Mouse (Mus musculus) stomach, postnatal 0 days (tissue): ENCODE data around the gene Tctex1d1. TPM values are rescaled to one million over a fixed set of nuclear protein-coding genes. Genes with fewer than 3 reads are reported as not detected.
A peak's percentile ranks its signal among the peaks of the same experiment; 100 is the strongest.

Source experiments
- ATAC-seq: fragments of 200-750 bp; cut with Nextera tagmentation; 2 replicates; pipeline ENCODE4 v1.8.0; 2017; ENCODE audit not compliant: low FRiP score, low TSS enrichment
- DNase-seq: peaks from one replicate; pipeline ENCODE4 v3.0.0-alpha.2; 2016; ENCODE audit warnings: low spot score
- H3K27ac ChIP-seq: fragments of 300-500 bp; sonication (generic); replicated peaks from 2 replicates; pipeline ENCODE4 v1.5.1; 2014; ENCODE audit warnings: mild to moderate bottlenecking, control low read depth
- H3K27me3 ChIP-seq: fragments of 300-500 bp; sonication (generic); 2 replicates; pipeline ENCODE4 v1.6.1; 2014; ENCODE audit warnings: low read length; ENCODE audit not compliant: control insufficient read depth, insufficient read depth
- H3K36me3 ChIP-seq: fragments of 300-500 bp; sonication (generic); 2 replicates; pipeline ENCODE4 v1.6.1; 2014; ENCODE audit warnings: low read length, mixed read lengths; ENCODE audit not compliant: control insufficient read depth, insufficient read depth
- H3K4me1 ChIP-seq: fragments of 300-500 bp; sonication (generic); replicated peaks from 2 replicates; pipeline ENCODE4 v1.6.1; 2014; ENCODE audit warnings: antibody characterized with exemption; ENCODE audit not compliant: control insufficient read depth, insufficient read depth
- H3K4me2 ChIP-seq: fragments of 300-500 bp; sonication (generic); replicated peaks from 2 replicates; pipeline ENCODE4 v1.6.1; 2014; ENCODE audit warnings: low read depth, mild to moderate bottlenecking, control low read depth, moderate library complexity
- H3K4me3 ChIP-seq: fragments of 300-500 bp; sonication (generic); 2 replicates; pipeline ENCODE4 v1.5.1; 2014; ENCODE audit warnings: low read depth, low read length, control low read depth
- H3K9ac ChIP-seq: fragments of 300-500 bp; sonication (generic); 2 replicates; pipeline ENCODE4 v1.6.1; 2014; ENCODE audit warnings: mild to moderate bottlenecking, low read length, control low read depth, mixed read lengths
- H3K9me3 ChIP-seq: fragments of 300-500 bp; sonication (generic); 2 replicates; pipeline ENCODE4 v1.6.1; 2016; ENCODE audit warnings: low read length; ENCODE audit not compliant: control insufficient read depth
- CTCF ChIP-seq: IDR thresholded peaks from 2 replicates; pipeline ENCODE4 v1.5.1; 2016; ENCODE audit warnings: antibody characterized with exemption, low read depth, mild to moderate bottlenecking, moderate library complexity
- EP300 ChIP-seq: optimal IDR thresholded peaks from 2 replicates; pipeline ENCODE3; 2016; ENCODE audit warnings: antibody characterized with exemption
- WGBS: fragments of 180-500 bp; shearing (Covaris S2); extraction: QIAGEN DNeasy Blood & Tissue Kit; methylation state at CpG from one replicate; pipeline ENCODE4 v1.1.7; 2014; 5-methylcytosine and 5-hydroxymethylcytosine counted together
- polyA plus RNA-seq: library from polyadenylated mRNA; unstranded; fragments of >200 nt; fragmentation: Nextera tagmentation; extraction: Ambion mirVana; gene quantifications from 2 replicates; pipeline ENCODE4 v1.2.1, GENCODE M21; 2015

The Tctex1d1 gene
- polyA plus RNA-seq, 1 experiment from 2014 or later: 2.6 TPM

DNA sequence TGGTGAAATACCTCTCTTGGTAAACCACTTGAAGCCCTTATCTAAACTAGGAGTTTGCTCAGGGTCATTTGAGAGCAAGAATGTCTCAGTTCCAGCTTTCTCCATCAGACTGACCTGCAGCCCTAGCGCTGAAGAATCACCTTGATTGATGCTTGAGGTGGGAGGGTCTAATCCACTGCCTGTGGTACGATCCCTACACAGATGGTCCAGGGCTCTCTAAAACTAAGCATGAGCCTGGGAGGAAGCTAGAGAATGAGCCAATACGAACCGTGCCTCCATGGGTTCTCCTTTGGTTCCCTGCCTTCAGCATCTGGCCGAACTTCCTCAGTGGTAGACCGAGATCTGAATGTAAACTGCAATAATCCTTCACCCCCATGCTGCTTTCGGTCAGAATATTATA is 49.3 kb downstream of the Tctex1d1 start:
- Histone ChIP-seq H3K4me3 (no peak overlapping the region), H3K27ac (no peak overlapping the region), H3K4me2 (no peak overlapping the region), H3K9me3 (no peaks in the 10 kb centered on the region), H3K9ac (no peak overlapping the region), H3K4me1 (no peaks in the 10 kb centered on the region), H3K27me3 (no peaks in the 10 kb centered on the region), H3K36me3 (no peaks in the 10 kb centered on the region)
- DNase-seq (no peak), ATAC-seq (no peak)
- TF ChIP-seq CTCF (no peak), EP300 (no peak)
- WGBS: 59% methylated on average over 7 of the region's 7 CpGs

DNA sequence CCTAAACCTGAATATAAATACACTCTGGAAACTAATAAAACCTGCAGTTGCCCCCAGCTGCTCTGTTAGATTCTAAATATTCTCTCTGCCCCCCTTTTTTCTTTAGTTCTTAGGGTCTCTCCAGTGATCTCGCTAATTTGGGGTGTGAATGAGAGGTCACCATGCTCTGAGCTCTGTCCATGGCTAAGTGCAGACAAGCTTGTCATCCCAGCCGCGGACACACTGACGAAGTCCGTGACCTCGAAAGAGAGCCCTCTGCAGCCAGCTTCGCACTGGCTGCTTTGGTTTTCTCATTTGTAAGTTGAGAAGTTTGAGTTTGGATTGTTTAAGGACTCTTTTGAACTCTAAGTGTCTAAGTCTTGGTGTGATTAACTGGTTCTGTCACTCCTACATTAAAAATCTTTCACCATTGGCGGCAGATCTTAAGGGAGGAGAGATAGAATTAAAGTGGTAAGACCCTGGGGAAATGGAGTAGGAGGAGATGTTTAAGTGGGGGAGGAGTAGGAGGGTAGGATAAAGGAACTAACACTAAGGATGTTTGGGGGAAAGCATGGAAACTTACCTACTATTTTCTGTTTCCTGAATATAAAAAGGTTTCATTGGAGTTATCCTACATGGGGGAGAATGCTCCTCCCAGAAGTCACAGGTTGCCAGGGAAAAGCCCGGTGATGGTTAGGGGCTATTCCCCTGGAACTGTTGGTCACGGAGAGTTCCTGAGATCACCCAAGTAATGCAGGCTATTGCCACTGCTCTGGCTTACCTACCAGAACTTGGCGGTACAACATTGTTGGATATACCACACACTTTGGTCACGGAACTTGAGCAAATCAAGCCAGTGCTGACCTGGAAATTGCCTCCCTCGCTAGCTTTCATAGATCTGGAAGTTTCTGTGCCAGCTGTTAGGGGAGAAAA is 50.0 kb downstream of the Tctex1d1 start:
- no peaks in the 10 kb centered on the region for H3K4me1 ChIP-seq
- TF ChIP-seq EP300 (no peak), CTCF (no peak)
- H3K9me3 ChIP-seq: no peaks in the 10 kb centered on the region
- 61% methylated on average over 13 of the region's 13 CpGs for WGBS
- no peaks in the 10 kb centered on the region for H3K36me3 ChIP-seq
- no peak overlapping the region for H3K4me3 ChIP-seq
- H3K4me2 ChIP-seq: no peak overlapping the region
- DNase-seq (no peak), ATAC-seq (no peak)
- H3K27me3 ChIP-seq: no peaks in the 10 kb centered on the region
- H3K9ac ChIP-seq: no peak overlapping the region
- H3K27ac ChIP-seq: no peak overlapping the region

DNA sequence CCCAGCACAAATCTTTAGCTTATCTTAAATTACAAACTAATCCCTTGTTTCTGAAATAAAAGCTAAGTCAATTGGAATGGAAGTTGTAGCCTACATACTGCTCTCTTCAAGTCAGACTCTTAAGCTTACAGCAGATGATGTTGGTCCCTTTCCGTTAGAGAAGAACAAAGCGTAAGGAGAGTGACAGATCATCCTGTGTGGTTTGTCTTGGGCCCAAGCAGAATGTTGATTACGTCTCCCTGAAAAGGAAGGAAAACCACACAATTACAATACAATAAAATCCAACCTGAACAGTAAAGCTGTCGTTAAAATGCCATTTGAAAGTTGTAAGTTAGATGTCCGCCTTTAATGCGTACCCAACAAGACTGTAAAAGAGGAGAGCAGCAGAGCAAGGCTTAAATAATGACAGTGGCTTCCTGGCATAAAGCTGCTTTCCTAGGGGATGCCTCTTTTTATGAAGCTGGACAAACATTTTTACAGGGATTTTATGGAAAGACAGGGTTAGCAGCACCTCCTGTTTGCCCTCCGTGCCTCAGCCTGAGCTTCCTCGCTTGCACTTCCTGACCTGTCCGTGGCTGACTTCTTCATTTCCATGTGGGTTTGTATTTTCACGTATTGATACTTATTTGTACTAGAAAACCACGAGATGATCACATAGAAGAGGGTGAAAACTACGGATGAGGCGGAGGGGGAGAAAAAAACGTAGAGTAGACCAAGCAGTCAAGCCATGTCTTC is 60.9 kb downstream of the Tctex1d1 start:
- DNase-seq (no peak), ATAC-seq (no peak)
- H3K4me2 ChIP-seq: no peak overlapping the region
- H3K9me3 ChIP-seq: no peaks in the 10 kb centered on the region
- H3K27me3 ChIP-seq: no peaks in the 10 kb centered on the region
- no peak overlapping the region for H3K27ac ChIP-seq
- H3K4me3 ChIP-seq: no peak overlapping the region
- WGBS: 84% methylated on average over 14 of the region's 14 CpGs
- no peaks in the 10 kb centered on the region for H3K4me1 ChIP-seq
- no peaks in the 10 kb centered on the region for H3K36me3 ChIP-seq
- no peak overlapping the region for H3K9ac ChIP-seq
- TF ChIP-seq CTCF: no peak
- TF ChIP-seq EP300: no peak

DNA sequence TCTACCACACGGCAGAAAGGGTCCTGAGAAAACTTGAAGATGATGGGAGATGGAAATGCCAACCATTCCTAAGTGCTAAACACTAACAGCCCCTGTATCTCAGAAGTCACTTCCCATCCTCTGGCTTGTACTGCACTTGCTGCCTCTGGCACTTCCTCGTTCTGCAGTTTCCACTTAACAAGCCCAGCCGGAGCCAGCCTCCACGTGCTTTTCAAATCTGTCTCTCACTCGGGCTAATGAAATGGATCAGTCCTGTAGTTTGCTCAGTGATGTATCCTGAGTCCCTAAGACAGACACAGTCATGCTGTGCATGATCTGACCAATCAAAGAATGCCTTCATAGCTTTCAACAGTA is 61.4 kb downstream of the Tctex1d1 start:
- Histone ChIP-seq H3K4me3 (no peak overlapping the region), H3K27ac (no peak overlapping the region), H3K36me3 (no peaks in the 10 kb centered on the region), H3K4me1 (no peaks in the 10 kb centered on the region), H3K4me2 (no peak overlapping the region), H3K9ac (no peak overlapping the region), H3K9me3 (no peaks in the 10 kb centered on the region), H3K27me3 (no peaks in the 10 kb centered on the region)
- ATAC-seq: no peak
- TF ChIP-seq CTCF (no peak), EP300 (no peak)
- WGBS: 68% methylated on average over 5 of the region's 5 CpGs
- DNase-seq: no peak

DNA sequence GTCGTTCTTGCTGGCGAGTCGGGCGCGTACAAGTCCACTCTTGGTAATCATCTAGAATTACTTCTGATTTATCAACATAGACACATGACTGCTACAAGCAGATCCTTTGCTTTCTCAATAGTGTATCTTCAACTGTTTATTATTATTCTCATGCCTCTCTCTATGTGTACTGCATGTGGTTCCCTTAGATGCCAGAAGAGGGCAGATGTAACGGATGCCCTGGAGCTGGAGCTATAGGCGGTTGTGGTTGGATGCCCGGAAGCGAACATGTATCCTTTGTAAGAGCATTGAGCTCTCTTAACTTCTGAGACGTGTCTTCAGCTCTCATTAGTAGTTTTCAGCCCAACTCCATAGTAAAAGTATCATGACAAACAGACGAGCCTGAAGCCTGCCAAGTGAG is 64.6 kb downstream of the Tctex1d1 start:
- DNase-seq (no peak), ATAC-seq (no peak)
- no peak overlapping the region for H3K9ac ChIP-seq
- H3K9me3 ChIP-seq: no peaks in the 10 kb centered on the region
- H3K4me1 ChIP-seq: no peaks in the 10 kb centered on the region
- H3K4me3 ChIP-seq: no peak overlapping the region
- WGBS: 93% methylated on average over 11 of the region's 11 CpGs
- no peak overlapping the region for H3K27ac ChIP-seq
- no peaks in the 10 kb centered on the region for H3K36me3 ChIP-seq
- H3K4me2 ChIP-seq: no peak overlapping the region
- no peaks in the 10 kb centered on the region for H3K27me3 ChIP-seq
- TF ChIP-seq CTCF (peak; percentile 40), EP300 (no peak)

DNA sequence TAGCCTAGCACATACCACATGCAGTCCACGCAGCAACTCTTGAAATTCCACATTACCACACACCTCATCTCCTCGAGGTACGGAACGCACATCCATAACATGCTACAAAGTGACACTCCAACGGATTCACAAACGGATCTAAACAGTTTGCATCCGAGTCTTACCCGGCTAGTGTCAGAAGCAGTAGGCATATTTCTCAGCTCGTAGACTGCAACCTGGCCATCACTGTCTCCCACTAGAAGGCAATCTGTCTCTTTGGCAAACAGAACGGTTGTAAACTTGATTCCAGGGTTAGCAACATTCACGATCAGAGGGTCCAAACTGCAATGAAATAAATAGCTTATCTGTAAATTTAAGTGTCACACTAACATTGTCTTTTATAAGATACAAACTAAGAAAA is 69.6 kb downstream of the Tctex1d1 start:
- no peak for ATAC-seq

More for the DNA sequence above, 69.6 kb downstream of the Tctex1d1 start:
- no peak for TF ChIP-seq EP300
- no peak for TF ChIP-seq CTCF
- Histone ChIP-seq H3K4me2 (no peak overlapping the region), H3K27me3 (no peaks in the 10 kb centered on the region), H3K4me1 (no peaks in the 10 kb centered on the region), H3K36me3 (no peaks in the 10 kb centered on the region), H3K27ac (no peak overlapping the region), H3K9me3 (no peaks in the 10 kb centered on the region), H3K4me3 (no peak overlapping the region), H3K9ac (no peak overlapping the region)
- WGBS: 80% methylated on average over 11 of the region's 11 CpGs
- DNase-seq: no peak

Other genes starting within 250 kb of the Tctex1d1 start
- gene Sgip1, start 237.3 kb upstream of the Tctex1d1 start, polyA plus RNA-seq: 2.4 and 2.8 TPM in 2 replicates
- not detected in 2 replicates for gene Insl5, start 48.2 kb downstream of the Tctex1d1 start, polyA plus RNA-seq
- 24.8 and 31.1 TPM in 2 replicates for gene Mier1, start 135.8 kb downstream of the Tctex1d1 start, polyA plus RNA-seq
- 0.25 and 0.28 TPM in 2 replicates for gene Wdr78, start 135.9 kb downstream of the Tctex1d1 start, polyA plus RNA-seq
- 5.8 and 7.6 TPM in 2 replicates for gene Slc35d1, start 236.6 kb downstream of the Tctex1d1 start, polyA plus RNA-seq